Mouse (Mus musculus) olfactory bulb, adult 2 months (tissue): ENCODE measurements around the gene Defb23.

Experiments
- CTCF ChIP-seq: fragments of 200-500 bp; IDR thresholded peaks from 2 replicates; pipeline ENCODE4 v1.5.1; 2012; ENCODE audit warnings: low read depth, mild to moderate bottlenecking, low read length, moderate library complexity; ENCODE audit not compliant: insufficient read depth
- POLR2A ChIP-seq: fragments of 200-500 bp; IDR thresholded peaks from 2 replicates; pipeline ENCODE4 v1.6.1; 2012; ENCODE audit warnings: mild to moderate bottlenecking, low read depth, low read length, moderate library complexity; ENCODE audit not compliant: insufficient read depth

DNA sequence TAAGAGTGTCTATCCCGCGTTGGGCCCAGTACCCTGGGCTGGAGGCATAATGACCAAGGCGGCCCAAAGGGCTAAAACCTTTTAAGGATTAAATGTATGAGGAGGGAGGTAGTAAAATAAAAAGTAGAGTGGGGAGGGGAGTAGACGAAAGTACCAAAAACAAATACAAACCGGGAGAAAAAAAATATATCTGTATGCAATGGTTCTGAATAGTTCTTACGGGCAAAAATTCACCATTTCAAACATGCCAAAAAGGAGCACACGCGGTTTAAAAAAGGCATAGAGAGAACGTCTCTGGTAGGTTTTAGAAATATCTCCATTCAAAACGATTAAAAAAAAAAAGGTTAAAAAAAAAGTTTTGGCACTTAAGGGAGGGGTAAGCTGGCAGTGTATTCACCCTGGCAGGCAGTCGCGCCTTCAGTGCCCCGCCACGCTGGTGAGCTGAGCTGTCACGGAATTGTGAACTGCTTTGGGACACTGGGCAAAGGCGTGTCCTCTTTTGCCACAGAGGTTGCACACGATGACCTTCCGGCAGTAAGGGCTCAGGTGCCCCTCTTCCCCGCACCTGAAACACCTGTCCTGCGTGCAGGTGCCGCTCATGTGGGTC lies 51.2 kb downstream of the Defb23 start:
- TF ChIP-seq CTCF: no peak
- TF ChIP-seq POLR2A: no peak
